Mouse (Mus musculus): ENCODE measurements at regions not wholly inside any gene's neighbourhood (a gene's known extent, or its start where the extent isn't known, plus 50 kb on each side); places are given as distances from the start of the nearest gene placed in this dataset.

DNA sequence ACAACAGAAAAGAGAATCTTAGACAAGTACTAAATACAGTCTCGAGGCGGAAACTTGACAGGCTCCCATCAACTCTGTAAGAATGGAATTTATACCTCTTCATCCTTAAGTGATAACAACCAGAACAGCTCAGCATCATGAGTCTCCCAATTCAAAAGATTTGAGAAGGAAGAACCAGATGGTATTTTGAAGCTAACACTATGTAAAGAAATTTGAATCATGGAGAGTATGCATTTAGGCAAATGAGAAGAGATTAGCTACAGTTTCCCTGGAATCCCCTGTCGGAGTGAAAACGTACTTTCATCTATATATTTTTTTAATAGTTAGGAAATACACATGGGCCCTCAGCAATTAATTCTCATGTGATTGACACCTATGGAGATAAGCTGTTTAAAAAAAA, 140.9 kb downstream of the Nrip1 start:
- no peak for TF ChIP-seq GATA1 (IDR thresholded peaks at IDR 0.05; ENCODE audit: low read length)

DNA sequence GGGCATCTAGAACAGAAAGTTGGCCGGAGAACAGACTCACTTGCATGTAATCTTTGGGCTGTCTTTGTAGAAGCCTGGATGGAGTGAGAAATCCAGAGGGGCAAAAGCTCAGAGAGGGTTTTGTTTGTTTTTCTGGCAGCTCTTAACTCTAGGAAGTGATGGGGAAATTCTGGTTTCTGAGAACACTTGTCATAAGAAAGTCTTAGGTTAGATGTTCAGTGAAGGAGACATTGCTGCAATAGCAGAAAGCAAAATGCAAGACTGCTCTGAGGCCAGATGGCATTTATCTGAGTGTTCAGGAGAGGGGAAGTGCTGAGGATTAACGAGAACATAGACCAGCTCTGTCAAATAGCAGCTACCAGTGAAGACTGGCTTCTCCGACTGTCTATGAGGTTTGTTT, 141.5 kb downstream of the Nrip1 start:
- TF ChIP-seq GATA1 (IDR thresholded peaks at IDR 0.05; ENCODE audit: low read length) = no peak

DNA sequence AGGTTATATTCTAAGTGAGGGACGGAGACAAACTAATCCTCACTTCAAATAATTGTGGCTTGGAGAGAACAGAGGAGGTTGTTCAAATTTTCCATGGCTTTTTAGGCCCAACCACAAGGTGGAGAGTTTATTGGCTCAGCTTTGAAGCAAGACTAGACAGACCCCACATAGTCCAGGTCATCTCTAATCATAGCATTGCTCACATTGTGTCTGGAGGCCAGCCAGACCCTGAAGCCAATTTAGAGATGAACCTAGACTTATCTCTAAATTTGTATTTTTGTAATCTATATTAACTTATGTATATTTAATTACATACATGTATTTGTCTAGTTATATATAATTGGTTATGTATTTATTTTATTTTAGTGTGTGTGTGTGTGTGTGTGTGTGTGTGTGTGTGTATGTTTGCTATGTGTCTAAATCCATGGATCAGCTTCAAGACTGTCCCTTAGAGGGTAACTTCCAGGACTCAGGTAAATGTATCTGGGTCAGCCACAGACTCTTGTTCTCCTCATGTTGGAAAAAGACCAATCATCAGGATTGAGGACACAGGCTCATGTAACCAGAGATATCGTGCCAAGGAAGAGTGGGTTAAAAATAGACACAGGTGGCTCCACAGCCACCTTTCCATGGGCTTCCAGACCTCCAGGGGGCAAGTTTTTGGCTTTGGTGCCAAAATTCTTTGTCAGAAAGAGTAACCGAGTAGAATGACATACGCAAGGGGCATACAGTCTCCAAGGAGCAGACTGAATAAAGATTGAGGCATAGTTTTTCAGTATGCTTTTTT, 142.9 kb downstream of the Nrip1 start:
- TF ChIP-seq GATA1 (IDR thresholded peaks at IDR 0.05; ENCODE audit: low read length) = no peak

DNA sequence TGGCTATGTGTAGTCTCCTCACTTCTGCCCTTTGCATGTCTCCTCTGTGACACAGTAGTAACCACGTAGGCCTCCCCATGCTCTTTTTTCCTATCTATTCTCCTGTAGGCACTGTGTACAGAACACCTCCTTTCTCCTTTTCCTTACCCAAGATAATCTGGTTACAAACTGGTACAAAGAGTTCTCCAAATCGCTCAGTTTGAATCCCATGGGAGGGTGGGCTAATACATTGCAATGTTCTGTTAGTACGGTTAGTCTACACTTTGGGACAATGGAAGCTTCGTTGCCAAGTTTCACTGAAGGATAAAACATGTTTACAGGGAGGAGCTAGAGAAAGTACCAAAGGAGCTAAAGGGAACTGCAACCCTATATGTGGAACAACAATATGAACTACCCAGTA, 145.2 kb downstream of the Nrip1 start:
- TF ChIP-seq GATA1 (IDR thresholded peaks at IDR 0.05; ENCODE audit: low read length) = no peak

DNA sequence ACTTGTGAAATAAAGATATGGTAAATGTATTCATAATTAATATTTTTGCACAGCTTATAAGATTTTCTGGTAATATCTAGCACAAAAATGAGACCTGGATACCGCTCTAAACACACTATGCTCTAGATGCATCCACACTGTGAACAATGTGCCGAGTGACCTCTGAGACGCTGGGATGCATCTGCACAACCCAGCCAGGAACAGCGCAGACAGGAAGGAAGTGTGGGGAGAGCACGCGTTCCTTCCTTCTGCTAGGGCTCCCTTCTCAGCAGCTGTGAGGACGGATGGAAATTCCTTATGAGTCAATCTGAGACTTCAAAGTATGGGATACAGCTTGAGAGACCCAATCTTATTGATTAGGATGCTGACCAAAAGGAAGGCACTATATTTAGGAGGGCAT, 147.2 kb downstream of the Nrip1 start:
- no peak for TF ChIP-seq GATA1 (IDR thresholded peaks at IDR 0.05; ENCODE audit: low read length)

DNA sequence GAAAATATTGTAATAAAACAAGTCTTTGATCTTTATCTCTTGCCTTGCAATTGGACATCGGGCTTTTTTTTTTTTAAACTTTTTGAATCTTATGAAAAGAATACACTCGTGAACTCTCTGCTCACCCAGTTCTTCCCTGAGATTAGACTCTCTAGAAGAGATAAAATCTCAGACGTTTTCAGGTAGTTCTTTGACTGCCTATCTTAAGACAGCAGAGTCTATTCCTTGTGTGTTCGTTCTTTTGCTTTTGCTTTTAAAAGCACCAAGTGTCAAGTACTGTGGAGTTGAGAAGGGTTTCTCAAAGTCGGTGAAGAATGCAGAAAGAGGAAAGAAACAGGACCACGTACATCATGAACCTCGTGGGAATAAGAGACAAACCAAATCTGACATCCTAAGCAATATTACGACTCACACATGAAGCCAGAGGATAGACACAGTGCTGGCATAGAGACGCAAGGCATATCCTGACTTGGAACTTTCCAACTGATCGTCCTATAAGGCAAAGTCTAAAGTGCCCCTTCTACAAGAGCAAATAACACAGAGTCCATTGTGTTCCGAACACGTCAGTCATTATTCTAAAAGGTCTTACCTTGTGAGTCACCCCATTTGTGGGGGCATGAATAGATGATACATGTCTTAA, 147.9 kb downstream of the Nrip1 start:
- no peak for TF ChIP-seq GATA1 (IDR thresholded peaks at IDR 0.05; ENCODE audit: low read length)

DNA sequence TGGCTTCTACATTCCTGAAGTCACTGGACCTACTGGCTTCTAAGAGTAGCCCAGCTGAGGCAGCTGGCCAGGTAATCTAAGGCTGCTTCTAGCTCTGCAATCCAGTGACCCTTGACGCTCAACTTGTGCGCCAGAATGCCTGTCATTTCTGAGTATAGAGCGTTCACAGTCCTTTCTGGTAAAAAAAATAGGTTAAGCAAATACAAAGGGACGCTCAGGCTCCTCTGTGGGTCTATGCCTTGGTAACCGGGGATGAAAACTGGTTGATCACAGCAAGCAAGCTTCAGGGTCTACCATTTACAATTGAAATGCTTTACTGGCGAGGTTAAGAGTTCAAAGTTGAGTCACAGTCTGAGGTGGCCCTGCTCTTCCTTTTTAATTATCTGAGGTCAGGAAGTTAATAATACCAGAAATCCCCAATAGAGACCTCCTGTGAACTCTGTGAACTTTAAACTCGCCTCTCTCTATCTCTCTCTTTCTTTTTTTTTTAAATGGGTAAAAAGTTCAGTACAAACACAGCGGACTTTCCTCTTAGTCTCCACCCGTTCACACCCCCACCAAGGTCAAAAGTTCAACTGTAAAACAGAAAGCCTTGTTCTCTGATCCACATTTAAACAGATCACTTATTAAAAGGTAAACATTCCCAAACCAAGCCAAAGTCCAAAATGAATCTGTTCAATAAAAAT, 148.6 kb downstream of the Nrip1 start:
- no peak for TF ChIP-seq GATA1 (IDR thresholded peaks at IDR 0.05; ENCODE audit: low read length)

DNA sequence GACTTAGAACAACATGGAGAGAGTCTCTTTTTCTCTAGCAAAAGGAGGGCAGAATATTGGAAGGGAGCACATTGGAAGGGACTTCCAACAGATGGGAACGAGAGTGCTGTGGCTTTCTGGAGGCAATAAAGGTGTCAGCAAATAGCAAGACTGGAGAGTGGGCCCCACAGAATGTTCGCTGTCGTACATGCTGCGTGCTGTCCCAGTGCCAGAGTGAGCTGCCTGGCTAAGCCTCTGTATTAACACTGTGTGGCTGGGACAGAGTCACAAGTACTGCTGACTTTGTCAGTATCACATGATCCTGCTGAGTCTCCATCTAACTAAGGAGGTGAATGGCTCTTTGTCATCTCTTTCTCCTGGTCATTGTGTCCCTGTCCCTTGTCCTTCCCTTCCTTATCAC, 149.9 kb downstream of the Nrip1 start:
- no peak for TF ChIP-seq GATA1 (IDR thresholded peaks at IDR 0.05; ENCODE audit: low read length)

DNA sequence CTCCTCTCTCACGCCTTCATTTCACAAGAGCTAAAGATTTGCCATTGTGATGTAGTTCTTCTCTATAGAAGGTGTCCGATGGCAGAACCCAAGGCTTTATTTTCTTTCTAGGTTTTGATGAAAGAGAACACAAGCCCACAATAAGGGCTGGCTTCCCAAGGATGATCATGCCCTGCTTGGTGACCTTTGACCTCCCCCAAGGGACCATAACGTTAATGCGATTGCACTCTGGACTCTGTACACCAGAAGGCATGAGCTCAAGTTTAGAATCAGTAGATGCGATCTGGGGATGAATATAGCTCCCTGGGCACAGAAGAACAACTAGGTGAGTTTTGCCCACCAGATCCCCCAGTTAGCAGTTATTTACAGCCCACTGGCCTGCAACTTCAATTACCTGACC, 150.7 kb downstream of the Nrip1 start:
- no peak for TF ChIP-seq GATA1 (IDR thresholded peaks at IDR 0.05; ENCODE audit: low read length)

DNA sequence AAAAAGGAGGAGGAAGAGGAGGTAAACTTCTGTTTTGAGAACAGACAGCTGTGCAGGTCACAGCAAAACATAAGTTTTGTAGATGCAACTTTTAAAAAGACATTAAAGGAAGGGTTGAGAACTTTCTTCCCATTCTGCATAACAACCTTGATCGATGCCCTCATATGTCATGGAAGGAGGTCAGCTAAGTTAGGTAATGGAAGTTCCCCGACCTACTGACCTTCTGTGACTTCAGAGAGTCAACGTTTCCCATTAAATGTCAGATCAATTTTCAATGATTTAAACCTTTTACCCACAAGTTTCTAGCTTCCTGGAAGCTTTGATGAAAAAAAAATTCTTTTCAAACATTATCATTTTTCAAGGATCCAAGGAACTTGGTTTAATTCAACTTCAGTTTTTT, 153.2 kb downstream of the Nrip1 start:
- no peak for TF ChIP-seq GATA1 (IDR thresholded peaks at IDR 0.05; ENCODE audit: low read length)

DNA sequence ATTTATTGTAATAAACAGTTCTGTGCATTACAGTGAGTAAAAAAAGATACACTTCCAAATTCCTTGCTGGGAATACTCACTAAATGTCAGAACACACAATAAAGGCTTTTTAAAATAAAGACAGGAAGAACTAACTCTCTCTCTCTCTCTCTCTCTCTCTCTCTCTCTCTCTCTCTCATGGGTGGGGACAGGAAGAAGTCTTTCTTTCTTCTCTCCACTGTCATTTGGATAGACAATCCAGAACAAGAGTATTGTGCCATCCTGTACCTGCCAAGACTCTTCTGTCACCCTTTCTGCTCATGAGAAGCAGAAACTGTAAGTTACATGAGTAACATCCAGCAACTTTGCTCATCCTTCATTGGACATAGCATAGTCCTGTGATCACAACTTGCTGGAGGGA, 154.4 kb downstream of the Nrip1 start:
- TF ChIP-seq GATA1 (IDR thresholded peaks at IDR 0.05; ENCODE audit: low read length) = no peak

DNA sequence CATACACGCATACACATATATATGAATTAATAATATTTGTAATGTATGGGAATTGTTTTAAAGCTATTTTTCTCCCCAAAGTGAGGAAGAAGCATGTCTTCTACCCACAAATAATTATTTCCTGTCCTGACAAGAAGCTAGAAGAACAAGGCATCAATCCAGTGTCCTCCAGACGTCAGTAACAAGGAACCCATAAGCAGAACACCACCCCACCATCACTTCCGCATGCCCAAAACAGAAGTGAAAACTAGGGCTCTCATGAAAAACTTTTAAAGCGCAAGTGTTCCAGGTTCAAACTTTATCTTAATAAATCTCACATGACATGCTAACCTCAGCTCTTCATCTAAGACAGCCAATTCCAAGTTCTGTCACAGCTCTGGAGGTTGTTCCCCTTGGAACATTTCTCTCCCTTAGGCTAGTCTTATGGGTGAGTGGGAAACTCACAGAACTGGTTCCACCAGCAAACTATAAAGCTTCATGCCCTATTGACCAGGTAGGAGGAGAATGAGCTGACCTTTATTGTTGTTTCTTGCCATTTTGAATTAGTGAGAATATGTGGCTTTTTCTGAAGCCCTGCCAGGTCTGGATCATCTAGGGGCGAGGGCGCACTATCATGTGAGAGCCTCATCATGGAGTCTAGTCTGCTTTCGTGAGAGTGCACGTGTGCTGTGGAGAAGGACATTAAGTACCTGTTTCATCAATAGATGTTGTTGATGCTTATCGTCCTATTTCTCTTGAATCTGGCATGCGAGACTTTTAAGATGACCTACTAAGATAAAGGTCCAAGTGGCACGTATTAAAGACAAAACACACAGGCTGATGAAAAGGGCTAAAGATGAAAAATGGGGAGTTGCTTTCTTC, 155.1 kb downstream of the Nrip1 start:
- TF ChIP-seq GATA1 (IDR thresholded peaks at IDR 0.05; ENCODE audit: low read length) = no peak

DNA sequence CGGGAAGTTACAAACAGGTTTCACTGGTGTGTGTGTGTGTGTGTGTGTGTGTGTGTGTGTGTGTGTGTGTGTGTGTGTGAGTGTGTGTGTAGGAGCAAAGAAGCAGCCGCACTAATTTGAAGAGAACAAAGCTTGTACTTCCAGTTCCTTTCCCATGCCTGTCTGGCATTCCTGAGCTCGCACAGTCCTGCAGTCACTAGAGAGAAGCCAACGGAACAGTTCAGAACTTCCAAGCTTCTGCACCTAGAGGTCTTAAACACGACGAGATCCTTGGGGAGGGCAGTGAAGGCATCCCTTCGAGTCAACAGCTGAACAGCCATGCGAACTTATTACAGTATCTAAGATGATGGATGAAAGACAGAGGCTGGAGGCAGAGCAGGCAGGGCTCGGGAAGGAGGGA, 157.4 kb downstream of the Nrip1 start:
- no peak for TF ChIP-seq GATA1 (IDR thresholded peaks at IDR 0.05; ENCODE audit: low read length)

DNA sequence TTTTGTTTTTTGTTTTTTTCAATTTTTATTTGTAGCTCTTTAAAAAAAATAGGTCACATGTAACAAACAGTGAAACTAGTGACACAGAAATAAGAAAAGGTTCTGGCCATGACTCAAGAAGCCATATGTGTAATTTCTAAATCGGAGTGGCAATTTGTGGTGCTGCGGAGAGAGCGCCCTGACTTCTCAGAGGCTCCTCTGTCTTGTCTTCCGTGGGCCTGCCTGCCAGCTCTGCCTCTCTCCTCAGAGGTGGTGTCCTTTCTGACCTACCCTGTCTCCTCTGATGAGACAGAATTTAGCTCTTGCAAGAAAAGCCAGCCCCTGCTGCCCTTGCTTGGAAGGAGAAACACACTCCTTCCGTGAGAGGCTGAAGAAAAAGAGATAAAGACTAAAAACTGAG, 158.1 kb downstream of the Nrip1 start:
- no peak for TF ChIP-seq GATA1 (IDR thresholded peaks at IDR 0.05; ENCODE audit: low read length)

DNA sequence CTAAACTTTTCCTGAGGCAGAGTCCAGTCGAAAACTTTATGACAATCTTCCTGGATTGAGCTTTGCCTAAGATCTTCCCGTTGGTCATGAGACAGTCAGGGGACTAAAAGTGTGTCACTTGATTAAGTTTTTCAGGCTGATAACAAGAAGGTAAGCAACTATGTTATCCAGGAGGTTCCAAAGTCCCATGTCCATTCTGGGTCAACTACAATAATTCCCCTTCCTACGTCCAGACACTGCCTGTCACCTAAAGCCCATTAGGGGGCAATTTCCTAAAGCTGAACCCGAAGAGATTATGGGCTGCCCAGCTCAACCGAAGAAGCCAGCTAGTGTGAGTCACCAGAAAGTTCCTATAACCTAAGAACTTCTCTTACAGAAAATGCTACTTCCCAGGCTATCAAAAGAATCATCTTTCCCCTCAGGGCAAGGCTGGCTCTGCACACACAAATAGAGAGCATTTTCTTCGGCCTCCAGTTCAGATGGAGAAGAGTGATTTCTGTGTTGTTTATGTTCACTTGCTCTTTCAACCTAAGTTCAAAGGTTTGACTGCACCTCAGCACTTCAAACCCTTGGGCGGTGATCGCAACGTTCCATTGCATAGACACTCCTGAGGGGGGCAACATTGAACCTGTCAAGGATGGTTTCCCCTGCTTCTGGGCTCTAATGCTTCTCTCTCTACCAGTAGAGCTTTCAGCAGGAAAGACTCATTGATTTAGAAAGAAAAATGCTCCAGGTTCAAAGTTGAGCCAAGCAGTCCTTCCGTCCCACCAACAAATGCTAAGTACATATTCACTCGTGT, 171.7 kb downstream of the Nrip1 start:
- TF ChIP-seq GATA1 (IDR thresholded peaks at IDR 0.05; ENCODE audit: low read length) = no peak
